8 mouse cellular contexts compared by ENCODE assay signal in genomic region chr10:111957271-111958045, GRCm38 (mm10). TPM values are rescaled to one million over a fixed set of nuclear protein-coding genes. Genes with fewer than 3 reads are reported as not detected.
DNase-seq lines count a peak whose midpoint lies in the region; ATAC-seq and TF ChIP-seq lines count a peak whose summit lies in the region.

No protein-coding gene starts in this region.

- no peaks in the 10 kb centered on the region for H3K27me3 ChIP-seq in hindbrain, embryonic 12.5 days
- no peaks in the 10 kb centered on the region for H3K27me3 ChIP-seq in lung, postnatal 0 days (replicated peaks; ENCODE audit: insufficient read depth, low read length)

- no peaks in the 10 kb centered on the region for H3K4me1 ChIP-seq in hindbrain, embryonic 12.5 days
- no peaks in the 10 kb centered on the region for H3K4me1 ChIP-seq in lung, postnatal 0 days (ENCODE audit: insufficient read depth, low read depth, low read length)

- no peaks in the 10 kb centered on the region for H3K36me3 ChIP-seq in hindbrain, embryonic 12.5 days
- H3K36me3 ChIP-seq in lung, postnatal 0 days (ENCODE audit: insufficient read depth, low read length), result no peaks in the 10 kb centered on the region

- H3K27ac ChIP-seq in gastrocnemius, adult 2 months, result no peak overlapping the region
- H3K27ac ChIP-seq in hindbrain, embryonic 12.5 days, result no peak overlapping the region
- no peak overlapping the region for H3K27ac ChIP-seq in lung, postnatal 0 days (ENCODE audit: low read length)

- H3K9me3 ChIP-seq in hindbrain, embryonic 12.5 days (replicated peaks), result no peaks in the 10 kb centered on the region
- H3K9me3 ChIP-seq in lung, postnatal 0 days (ENCODE audit: low read length), result no peaks in the 10 kb centered on the region

- 0 out of 2 replicates have a peak, but pooled peaks have one; percentile 33 for TF ChIP-seq EP300 in lung, postnatal 0 days (IDR thresholded peaks at IDR 0.05)

- H3K9ac ChIP-seq in hindbrain, embryonic 12.5 days, result no peak overlapping the region
- no peak overlapping the region for H3K9ac ChIP-seq in lung, postnatal 0 days (replicated peaks; ENCODE audit: low read depth)

- no peak overlapping the region for H3K4me2 ChIP-seq in hindbrain, embryonic 12.5 days (replicated peaks)
- no peak overlapping the region for H3K4me2 ChIP-seq in lung, postnatal 0 days (replicated peaks; ENCODE audit: low read depth, low read length)

- H3K4me3 ChIP-seq in gastrocnemius, adult 2 months, result no peak overlapping the region
- H3K4me3 ChIP-seq in hindbrain, embryonic 12.5 days, result no peak overlapping the region
- no peak overlapping the region for H3K4me3 ChIP-seq in lung, postnatal 0 days (ENCODE audit: low read depth, low read length)

- WGBS in hindbrain, embryonic 12.5 days, result 65% methylated on average over 10 of the region's 10 CpGs
- WGBS in lung, postnatal 0 days, result 47% methylated on average over 10 of the region's 10 CpGs

- intact Hi-C loops in gastrocnemius, adult 2 months (cut with DNase I), result loop anchor here (1.0 kb wide), 1 partner anchor 453 kb away; no protein-coding TSS in a partner anchor

- peak; percentile 45 for DNase-seq in gastrocnemius, adult 2 months
- no peak for DNase-seq in gastrocnemius, postnatal 25 days
- peak; percentile 70 for DNase-seq in cerebellum, adult 9-10 months
- peak; percentile 66 for DNase-seq in layer of hippocampus, adult 9-11 months
- DNase-seq in lung, postnatal 0 days (ENCODE audit: low spot score), result peak; percentile 93
- DNase-seq in retina, postnatal 1 day, result peak; percentile 86

- peak; percentile 92 for ATAC-seq in frontal cortex, adult (ENCODE audit: low TSS enrichment)
- peak; percentile 91 for ATAC-seq in hindbrain, embryonic 12.5 days (ENCODE audit: low FRiP score)
- 0 out of 2 replicates have a peak, but pooled peaks have one; percentile 13 for ATAC-seq in lung, postnatal 0 days

- peak; percentile 86 for TF ChIP-seq CTCF in gastrocnemius, adult 2 months (IDR thresholded peaks at IDR 0.05)
- peak; percentile 91 for TF ChIP-seq CTCF in lung, postnatal 0 days (IDR thresholded peaks at IDR 0.05)

RNA-seq across cellular contexts. Expression of gene Krr1, which starts 15.0 kb away (rescaled TPM):
- 10 to 100 TPM; 27.4 to 29.5 TPM for total RNA-seq in gastrocnemius, adult 2 months (2021)
- 10 to 100 TPM; 22.1 to 24.9 TPM for total RNA-seq in gastrocnemius, postnatal 25 days (2021)
- polyA plus RNA-seq in hindbrain, embryonic 12.5 days (2016; fragmentation: Nextera tagmentation; extraction: Ambion mirVana), result 49.6 and 54.1 TPM in 2 replicates
- polyA plus RNA-seq in lung, postnatal 0 days (2015; fragmentation: Nextera tagmentation; extraction: Ambion mirVana), result 18.6 and 20.6 TPM in 2 replicates

RNA-seq across cellular contexts. Expression of gene Glipr1, which starts 45.0 kb away (rescaled TPM):
- total RNA-seq in gastrocnemius, adult 2 months (2021), result under 1 TPM in 1 of 2 experiments, not detected in 1; 0.20 TPM
- not detected for total RNA-seq in gastrocnemius, postnatal 25 days (2021)
- polyA plus RNA-seq in hindbrain, embryonic 12.5 days (2016; fragmentation: Nextera tagmentation; extraction: Ambion mirVana), result 0.42 and 0.88 TPM in 2 replicates
- polyA plus RNA-seq in lung, postnatal 0 days (2015; fragmentation: Nextera tagmentation; extraction: Ambion mirVana), result 9.4 and 9.6 TPM in 2 replicates

Comparison
In these comparisons a context has a peak if more than half of its experiments do, and no peak if none do; other contexts are left out.
1. ATAC-seq: peak in every context shown above with its lines; median percentile 92 in frontal cortex, adult; 91 in hindbrain, embryonic 12.5 days; 13 in lung, postnatal 0 days.